Mouse (Mus musculus) inflammation-experienced regulatory T-cells, adult 6 months (primary cell): ENCODE results near the gene Rnf215. TPM values are rescaled to one million over a fixed set of nuclear protein-coding genes. Genes with fewer than 3 reads are reported as not detected.
"Not testable (repeated sequence)": the region's sequence is repeated elsewhere in the genome, so short reads cannot be mapped to it uniquely, and the experiment has no call there.

Experiments used
- ATAC-seq: one replicate; pipeline ENCODE4 v1.8.0; 2017
- polyA plus RNA-seq, 3 experiments: library from polyadenylated mRNA; unstranded; fragments of 100-300 nt; shearing (Covaris generic); gene quantifications; one replicate each; pipeline ENCODE4 v1.2.1; 2017

The Rnf215 gene
- polyA plus RNA-seq, 3 experiments from 2014 or later = 7.5 to 10.4 (median 8.4) TPM

GRCm38 (mm10) chr11:4113970-4114369, 21.0 kb upstream of the Rnf215 start:
- ATAC-seq = no peak

DNA sequence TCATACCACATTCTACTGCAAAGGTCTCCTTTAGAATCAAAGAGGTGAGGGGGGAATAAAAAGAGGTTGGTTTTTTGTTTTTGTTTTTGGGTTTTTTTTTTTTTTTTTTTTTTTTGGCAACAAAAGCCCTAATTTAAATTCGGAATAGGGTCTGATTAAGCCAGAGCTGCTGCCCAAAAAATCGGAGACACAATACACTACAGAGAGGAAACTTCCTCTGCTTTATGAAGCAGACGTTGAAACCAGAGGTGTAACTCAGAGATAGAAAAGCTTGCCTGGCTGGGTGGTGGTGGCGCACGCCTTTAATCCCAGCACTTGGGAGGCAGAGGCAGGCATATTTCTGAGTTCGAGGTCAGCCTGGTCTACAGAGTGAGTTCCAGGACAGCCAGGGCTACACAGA, 20.5 kb upstream of the Rnf215 start:
- not testable (repeated sequence) for ATAC-seq

DNA sequence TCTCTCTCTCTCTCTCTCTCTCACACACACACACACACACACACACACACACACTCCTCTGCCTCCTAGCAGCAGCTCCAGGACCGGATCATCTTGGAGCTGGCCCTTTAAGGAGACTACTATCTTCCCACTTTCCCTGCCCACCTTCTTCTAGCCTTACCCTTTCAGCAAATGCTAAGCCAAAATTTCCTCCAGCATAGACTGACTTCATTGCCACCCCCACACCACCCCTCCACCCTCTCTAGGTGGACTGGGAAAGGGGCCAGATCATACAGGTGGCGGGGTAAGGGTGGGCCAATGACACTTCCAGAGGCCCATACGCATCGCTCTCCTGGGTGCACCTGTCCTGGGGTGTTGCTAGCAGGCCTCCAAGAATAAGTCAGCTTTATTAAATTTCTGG, 19.6 kb upstream of the Rnf215 start:
- ATAC-seq = no peak

- no peak for ATAC-seq
Measured at GRCm38 (mm10) chr11:4116458-4117141, 18.4 kb upstream of the Rnf215 start.

DNA sequence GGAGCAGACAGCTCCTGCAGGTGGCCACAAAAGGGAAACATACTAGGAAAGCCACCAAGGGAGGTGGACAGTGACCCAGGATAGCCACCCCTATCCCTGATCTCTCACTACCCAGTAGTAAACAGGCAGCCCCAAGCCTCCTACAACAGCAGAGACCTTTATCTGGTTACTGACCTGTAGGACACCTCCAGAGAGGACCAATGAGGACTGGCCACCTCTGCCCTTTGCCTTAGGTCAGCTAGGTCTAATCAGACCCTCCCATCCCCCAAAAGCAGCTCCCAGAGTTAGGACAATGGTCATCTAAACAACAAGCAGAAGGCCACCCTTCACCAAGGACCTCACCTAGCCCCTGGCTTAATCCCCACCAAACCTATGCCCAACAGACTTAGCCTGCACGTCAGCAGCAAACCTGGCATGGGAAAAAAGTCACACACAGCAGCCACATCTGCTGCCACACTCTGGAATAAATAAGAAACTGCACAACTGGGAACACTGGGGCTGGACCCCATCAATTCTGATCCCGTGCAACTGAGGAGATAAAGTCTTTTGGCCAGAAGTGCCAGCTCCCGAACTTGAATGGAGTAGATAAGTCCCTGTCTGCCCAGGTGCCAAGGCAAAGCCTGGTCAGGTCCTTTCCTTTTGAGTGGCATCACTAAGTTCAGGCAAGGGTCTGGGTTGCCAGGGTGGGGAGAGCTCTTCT, 17.5 kb upstream of the Rnf215 start:
- no peak for ATAC-seq

GRCm38 (mm10) chr11:4118081-4118921, 16.7 kb upstream of the Rnf215 start:
- peak; percentile 40 for ATAC-seq

- no peak for ATAC-seq
Measured at GRCm38 (mm10) chr11:4119635-4120034, 15.4 kb upstream of the Rnf215 start.

DNA sequence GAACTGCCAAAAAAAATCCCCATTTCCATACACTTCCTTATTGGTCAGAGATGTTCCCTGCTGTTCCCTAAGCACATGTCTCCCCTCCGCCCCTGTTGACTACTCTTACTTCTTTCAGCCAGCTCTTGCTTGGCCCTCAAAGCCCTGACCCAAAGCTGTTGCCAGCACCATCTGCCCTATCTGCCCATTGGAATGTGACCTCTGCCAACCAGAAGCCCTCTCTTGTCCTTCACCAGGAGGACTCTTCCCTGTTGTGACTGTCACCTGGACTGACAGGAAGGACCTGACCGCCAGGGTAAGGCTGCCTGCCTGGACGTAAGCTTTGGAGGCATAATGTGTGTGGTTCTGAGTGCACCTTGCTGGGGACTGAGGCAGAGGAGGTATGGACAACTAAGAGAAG, 13.3 kb upstream of the Rnf215 start:
- no peak for ATAC-seq

DNA sequence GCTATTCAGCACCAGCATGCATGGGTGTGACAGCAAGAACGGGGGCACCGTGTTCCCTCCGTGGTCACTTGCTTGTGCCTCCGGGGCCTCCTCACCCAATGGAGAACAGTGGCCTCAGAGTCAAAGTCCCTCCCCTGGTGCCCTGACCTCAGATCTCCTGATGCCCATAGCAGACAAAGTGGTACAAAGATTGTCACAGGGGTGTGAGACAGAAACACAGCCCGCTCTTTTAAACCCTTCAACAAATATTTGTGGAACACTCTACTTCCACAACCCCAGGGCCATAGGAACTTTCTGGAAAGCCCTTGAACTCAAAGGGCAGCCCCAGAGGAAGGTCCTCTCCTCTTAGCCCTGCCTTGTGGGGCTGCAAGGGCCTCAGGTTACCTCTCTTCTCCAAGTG, 12.8 kb upstream of the Rnf215 start:
- ATAC-seq = no peak

DNA sequence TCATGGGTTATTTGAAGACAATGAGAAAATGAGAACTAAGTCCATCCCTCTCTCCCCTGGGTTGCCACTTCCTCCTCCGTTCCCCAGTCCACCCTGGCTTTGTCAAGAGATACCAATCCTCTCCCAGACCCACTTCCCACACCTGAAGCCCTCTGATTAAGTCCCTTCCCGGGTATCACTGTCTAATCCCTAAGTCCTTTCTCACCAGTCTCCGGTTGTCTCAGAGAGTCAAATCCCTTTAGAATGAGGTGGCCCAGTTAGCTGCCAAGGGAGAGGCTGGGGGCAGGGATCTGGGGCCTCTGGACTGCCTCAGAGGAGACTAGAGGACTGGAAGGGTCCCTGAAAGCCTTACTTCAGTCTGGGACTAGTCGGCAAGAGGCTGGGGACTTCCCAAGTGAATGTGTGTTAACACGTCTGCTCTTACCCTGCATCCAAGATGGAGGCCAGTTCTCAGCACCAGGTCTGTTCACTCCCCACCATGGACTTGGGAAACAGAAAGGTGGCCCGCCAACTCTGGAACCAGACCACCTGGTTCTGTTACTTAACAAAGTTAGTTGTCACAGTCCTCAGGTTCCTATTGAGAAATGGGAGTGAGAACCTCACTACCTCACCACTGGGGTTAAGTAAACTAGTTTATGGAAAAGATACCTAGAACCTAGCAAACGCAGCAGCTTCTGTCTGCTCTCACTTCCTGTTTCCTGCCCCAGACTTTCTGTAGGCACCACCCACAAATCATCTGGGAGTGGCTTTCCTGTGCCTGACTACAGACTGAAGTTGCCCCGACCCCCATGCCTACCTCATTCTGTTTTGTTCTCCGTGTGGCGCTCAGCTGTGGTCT, 12.0 kb upstream of the Rnf215 start, which contains the start of gene Sec14l2:
Sec14l2 (minus strand) TSS at position 674 of the 838 bp plus-strand sequence.
- peak; percentile 88 for ATAC-seq

DNA sequence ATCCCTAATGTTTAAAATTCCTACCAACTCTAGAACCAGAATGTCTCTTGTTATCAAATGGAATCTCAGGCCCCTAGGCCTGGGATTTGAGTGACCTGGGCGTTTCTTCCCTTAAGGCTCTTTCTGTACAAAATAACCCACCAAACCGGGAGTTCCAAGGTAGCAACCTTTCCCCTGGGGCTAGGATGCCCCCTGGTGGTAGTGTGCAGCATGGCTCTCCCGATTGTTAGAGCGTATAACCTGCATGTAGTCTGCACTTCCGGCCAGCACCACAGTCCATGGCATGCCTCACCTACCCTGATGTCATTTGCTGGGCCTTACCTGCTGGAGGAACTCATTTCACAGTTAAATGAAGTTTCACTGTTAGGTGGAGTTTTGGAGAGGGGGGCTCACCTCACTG, 11.1 kb upstream of the Rnf215 start:
- ATAC-seq = no peak

- ATAC-seq = no peak
Measured at GRCm38 (mm10) chr11:4127059-4127458, 7.9 kb upstream of the Rnf215 start.

DNA sequence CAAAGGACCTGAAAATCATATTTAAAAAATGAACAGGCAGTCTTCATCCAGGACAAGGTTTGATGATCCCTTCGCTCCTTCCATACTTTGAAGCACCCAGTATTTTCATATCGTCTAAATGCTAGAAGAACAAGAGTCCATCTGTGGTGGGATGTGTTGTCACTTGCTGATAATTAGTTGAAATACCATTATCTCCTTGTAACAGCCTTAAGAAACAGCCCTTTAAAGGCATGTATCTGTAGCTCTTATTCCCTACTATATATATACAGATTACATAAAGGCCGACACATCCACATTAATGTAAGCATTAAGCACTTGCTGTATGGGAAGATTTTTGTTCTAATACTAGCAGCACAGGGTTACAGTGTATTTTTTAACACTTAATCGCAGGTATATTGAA, 6.5 kb upstream of the Rnf215 start:
- not testable (repeated sequence) for ATAC-seq

DNA sequence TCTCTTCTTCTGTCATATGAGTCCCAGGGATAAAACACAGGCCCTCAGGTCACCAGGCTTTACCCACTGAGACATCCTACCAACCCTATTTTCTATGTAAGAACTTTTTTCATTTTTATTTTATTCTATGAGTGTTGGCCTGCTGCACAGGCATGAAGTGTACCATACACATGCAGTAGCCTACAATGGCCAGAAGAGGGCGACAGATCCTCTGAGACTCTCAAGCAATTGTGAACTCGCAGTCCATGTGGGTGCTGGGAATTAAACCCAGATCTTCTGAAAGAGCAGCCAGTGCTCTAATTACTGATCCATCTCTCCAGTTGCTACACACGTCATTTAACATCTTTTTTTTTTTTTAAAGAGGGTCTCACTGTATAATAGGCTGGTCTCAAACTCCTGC, 1.6 kb upstream of the Rnf215 start:
- ATAC-seq = no peak

GRCm38 (mm10) chr11:4134400-4134799, 602 bp upstream of the Rnf215 start:
- no peak for ATAC-seq

DNA sequence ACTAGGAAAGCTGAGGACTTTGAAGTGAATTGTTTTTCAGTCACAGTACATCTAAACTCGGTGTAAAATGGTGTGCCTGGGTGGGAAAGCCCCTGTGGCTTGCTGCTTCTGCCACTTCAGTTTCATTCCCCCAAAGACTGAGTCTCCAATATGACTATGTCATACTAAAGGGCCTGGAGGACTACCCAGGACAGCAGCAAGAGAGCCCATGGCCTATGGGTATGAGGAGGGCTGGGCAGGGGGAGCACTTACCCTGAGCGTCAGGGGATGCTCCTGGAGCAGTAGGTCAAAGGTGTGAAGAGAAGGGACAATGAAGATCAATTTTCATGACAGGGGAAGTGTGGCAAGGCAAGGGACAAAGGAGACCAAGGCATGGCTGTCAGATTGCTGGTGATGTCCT, 4.0 kb downstream of the Rnf215 start:
- no peak for ATAC-seq

- no peak for ATAC-seq
Measured at GRCm38 (mm10) chr11:4141505-4141904, 6.5 kb downstream of the Rnf215 start.

DNA sequence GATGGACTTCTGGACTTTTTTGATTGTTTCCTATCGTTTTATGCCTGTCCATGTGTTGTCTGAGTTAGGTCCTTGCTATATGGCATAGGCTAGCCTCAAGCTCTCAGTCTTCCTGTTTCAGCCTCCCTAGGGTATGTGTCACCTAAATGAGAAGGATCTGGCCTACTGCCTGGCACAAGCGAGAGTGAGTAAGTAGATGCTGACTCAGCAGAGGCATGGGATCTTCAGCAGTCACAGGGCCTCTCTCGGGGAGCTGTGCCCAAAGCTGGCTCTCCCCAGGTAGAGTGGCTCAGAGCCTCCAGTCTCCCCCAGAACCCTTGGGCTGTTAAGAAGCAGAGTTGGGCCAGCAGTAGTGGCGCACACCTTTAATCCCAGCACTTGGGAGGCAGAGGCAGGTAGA, 7.3 kb downstream of the Rnf215 start:
- ATAC-seq = no peak

- no peak for ATAC-seq
Measured at GRCm38 (mm10) chr11:4143281-4144062, 8.5 kb downstream of the Rnf215 start.

DNA sequence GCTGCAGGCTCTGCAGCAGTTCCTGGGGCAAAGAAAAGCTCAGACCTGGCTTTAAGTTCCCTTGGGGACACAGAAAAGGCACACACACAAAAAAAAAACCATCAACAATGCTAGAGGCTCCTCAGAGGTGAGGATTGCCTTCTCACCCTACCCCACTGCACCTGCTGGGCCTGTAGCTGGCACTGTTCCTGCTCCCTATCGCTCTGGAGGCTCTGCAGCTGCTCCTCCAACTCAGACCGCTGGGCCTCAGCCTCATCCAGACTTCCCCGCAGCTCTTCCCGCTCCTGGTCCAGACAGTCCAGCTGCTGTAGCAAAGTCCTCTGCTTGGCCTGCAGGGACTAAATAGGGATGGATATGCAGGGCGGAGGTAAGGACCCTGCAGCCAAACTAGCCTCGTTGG, 11.4 kb downstream of the Rnf215 start:
- ATAC-seq = no peak

DNA sequence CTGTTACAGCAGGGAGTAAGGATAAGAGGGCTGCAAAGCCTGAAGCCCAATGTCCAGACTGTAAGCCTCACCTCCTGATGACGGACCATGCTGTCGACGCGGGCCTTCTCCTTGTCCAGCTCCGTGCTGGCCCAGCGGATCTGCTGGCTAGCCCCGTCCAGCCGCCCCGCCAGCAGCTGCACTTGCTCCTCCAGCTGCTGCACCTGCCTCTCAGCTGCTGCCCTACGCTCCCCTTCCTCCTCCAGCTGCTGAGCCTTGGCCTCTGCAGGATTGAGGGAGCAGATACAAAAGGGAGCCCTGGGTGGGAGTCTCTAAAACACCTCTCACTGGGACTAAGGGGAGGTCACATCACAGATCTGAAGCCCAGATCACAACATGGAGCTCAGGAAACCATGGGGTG, 12.1 kb downstream of the Rnf215 start:
- no peak for ATAC-seq

DNA sequence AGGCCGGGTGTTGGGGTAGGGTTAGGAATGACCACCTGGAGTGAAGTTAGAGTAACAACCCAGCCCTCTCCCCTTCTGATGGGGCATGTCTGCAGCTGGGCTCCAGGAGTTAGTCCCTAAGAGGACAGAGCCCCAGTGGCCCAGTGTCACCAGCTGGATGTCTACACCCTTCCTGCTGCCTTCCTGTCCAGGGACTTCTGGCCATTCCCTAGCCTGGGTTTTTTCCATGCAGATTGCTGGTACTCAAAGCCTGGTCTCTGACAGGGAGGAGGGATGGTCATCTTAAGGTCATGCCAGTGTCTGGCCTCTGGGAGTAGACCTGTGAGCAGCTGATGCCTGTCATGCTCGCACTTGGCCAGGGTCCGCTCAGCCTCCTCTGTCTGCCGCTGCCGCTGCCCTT, 13.1 kb downstream of the Rnf215 start:
- no peak for ATAC-seq
